8 mouse cellular contexts compared by ENCODE assay signal in genomic region chr5:117976657-117977500, GRCm38 (mm10). TPM values are rescaled to one million over a fixed set of nuclear protein-coding genes. Genes with fewer than 3 reads are reported as not detected.
DNase-seq lines count a peak whose midpoint lies in the region; ATAC-seq lines count a peak whose summit lies in the region.

Gene Fbxo21, plus strand, starts transcription at chr5:117976730.

- H3K9me3 ChIP-seq in heart, embryonic 13.5 days = no peaks in the 10 kb centered on the region
- no peaks in the 10 kb centered on the region for H3K9me3 ChIP-seq in liver, embryonic 12.5 days (replicated peaks)
- no peaks in the 10 kb centered on the region for H3K9me3 ChIP-seq in stomach, embryonic 15.5 days

- peaks cover 28% of the 10 kb centered on the region for H3K4me1 ChIP-seq in heart, embryonic 13.5 days
- peaks cover 41% of the 10 kb centered on the region for H3K4me1 ChIP-seq in liver, embryonic 12.5 days
- peaks cover 22% of the 10 kb centered on the region for H3K4me1 ChIP-seq in stomach, embryonic 15.5 days

- H3K9ac ChIP-seq in heart, embryonic 13.5 days = peak within 1 kb of the TSS; percentile 98
- peak within 1 kb of the TSS; percentile 84 for H3K9ac ChIP-seq in liver, embryonic 12.5 days
- H3K9ac ChIP-seq in stomach, embryonic 15.5 days = peak within 1 kb of the TSS; percentile 86

- H3K4me3 ChIP-seq in heart, embryonic 13.5 days = peak within 1 kb of the TSS; percentile 100
- peak within 1 kb of the TSS; percentile 89 for H3K4me3 ChIP-seq in liver, embryonic 12.5 days
- H3K4me3 ChIP-seq in stomach, embryonic 15.5 days (replicated peaks) = peak within 1 kb of the TSS; percentile 100

- no peaks in the 10 kb centered on the region for H3K27me3 ChIP-seq in heart, embryonic 13.5 days (replicated peaks)
- H3K27me3 ChIP-seq in liver, embryonic 12.5 days (replicated peaks) = peaks cover 13% of the 10 kb centered on the region; the same call in 1 of the 2 replicates
- no peaks in the 10 kb centered on the region for H3K27me3 ChIP-seq in stomach, embryonic 15.5 days (replicated peaks)

- WGBS in heart, embryonic 13.5 days = under 1% methylated on average over 88 of the region's 88 CpGs
- WGBS in liver, embryonic 12.5 days (ENCODE audit: insufficient replicate concordance) = under 1% methylated on average over 70 of the region's 88 CpGs
- WGBS in stomach, embryonic 15.5 days = under 1% methylated on average over 83 of the region's 88 CpGs

- peak; percentile 95 for ATAC-seq in erythroid progenitor cell, adult 5-6 weeks (replicated peaks; ENCODE audit: low FRiP score, poor library complexity, severe bottlenecking)
- ATAC-seq in heart, embryonic 13.5 days (ENCODE audit: extremely low read depth, insufficient number of reproducible peaks, low FRiP score, low TSS enrichment) = peak; percentile 92
- ATAC-seq in liver, embryonic 12.5 days = peak; percentile 88
- peak; percentile 90 for ATAC-seq in stomach, embryonic 15.5 days (ENCODE audit: insufficient read depth, low FRiP score, low read depth)

- H3K36me3 ChIP-seq in heart, embryonic 13.5 days = peaks cover 32% of the 10 kb centered on the region
- peaks cover 28% of the 10 kb centered on the region for H3K36me3 ChIP-seq in liver, embryonic 12.5 days
- peaks cover 2% of the 10 kb centered on the region for H3K36me3 ChIP-seq in stomach, embryonic 15.5 days

- peak within 1 kb of the TSS; percentile 82 for H3K27ac ChIP-seq in heart, embryonic 13.5 days (replicated peaks)
- H3K27ac ChIP-seq in liver, embryonic 12.5 days = peak within 1 kb of the TSS; percentile 75
- H3K27ac ChIP-seq in stomach, embryonic 15.5 days = peak within 1 kb of the TSS; percentile 82

- peak; percentile 90 for DNase-seq in CD4-positive helper T cell, adult 2 months (ENCODE audit: low read depth, low spot score)
- peak; percentile 84 for DNase-seq in brain, embryonic 18.5 days (ENCODE audit: low read depth, low spot score)
- DNase-seq in kidney, postnatal 10 days = peak; percentile 99
- DNase-seq in natural killer cell, adult 2 months (ENCODE audit: low spot score in 2 of 2) = peak; percentile 75 to 83

- peak within 1 kb of the TSS; percentile 84 for H3K4me2 ChIP-seq in heart, embryonic 13.5 days
- H3K4me2 ChIP-seq in liver, embryonic 12.5 days = peak within 1 kb of the TSS; percentile 98
- H3K4me2 ChIP-seq in stomach, embryonic 15.5 days = peak within 1 kb of the TSS; percentile 79

RNA-seq across cellular contexts. Expression of gene Fbxo21, which starts in this region (rescaled TPM):
- total RNA-seq in erythroid progenitor cell, adult 5-6 weeks (2015; ENCODE audit: low replicate concordance) = 6.3 TPM in 1 of 2 replicates, not detected in the other
- 1.0 and 21.4 TPM in 2 replicates for total RNA-seq in erythroid progenitor cell, adult 5-6 weeks (2017; ENCODE audit: low replicate concordance)
- 51.0 and 53.0 TPM in 2 replicates for polyA plus RNA-seq in heart, embryonic 13.5 days (2015; fragmentation: Nextera tagmentation; extraction: Ambion mirVana)
- 28.1 and 28.3 TPM in 2 replicates for polyA plus RNA-seq in liver, embryonic 12.5 days (2016; fragmentation: Nextera tagmentation; extraction: Ambion mirVana)
- polyA plus RNA-seq in stomach, embryonic 15.5 days (2015; fragmentation: Nextera tagmentation; extraction: Ambion mirVana) = 61.2 and 65.7 TPM in 2 replicates

Comparison
In these comparisons a context has a peak if more than half of its experiments do, and no peak if none do; other contexts are left out.
1. Peak in every context shown above with its lines: DNase-seq, ATAC-seq, H3K4me3 ChIP-seq and H3K27ac ChIP-seq.